Mouse (Mus musculus) left cerebral cortex, adult 2 months (tissue): Measurements from ENCODE around the gene Catsperg1. TPM values are rescaled to one million over a fixed set of nuclear protein-coding genes. Genes with fewer than 3 reads are reported as not detected.
"Not testable (repeated sequence)": the region's sequence is repeated elsewhere in the genome, so short reads cannot be mapped to it uniquely, and the experiment has no call there.

ENCODE experiments used
- DNase-seq, 2 experiments: peaks; one replicate each; pipeline ENCODE4 v3.0.0; 2021 to 2022; ENCODE audit warnings: low spot score in 2 of 2, mixed read lengths in 1 of 2; ENCODE audit errors: extremely low spot score in 1 of 2
- H3K27ac ChIP-seq: fragments of 200-600 bp; 2 replicates; pipeline ENCODE4 v1.8.1; 2022
- H3K4me3 ChIP-seq: fragments of 200-600 bp; 2 replicates; pipeline ENCODE4 v1.8.1; 2022
- CTCF ChIP-seq: fragments of 200-600 bp; IDR thresholded peaks from 2 replicates; pipeline ENCODE4 v1.8.1; 2022; ENCODE audit warnings: antibody characterized with exemption, mild to moderate bottlenecking, moderate library complexity
- intact Hi-C: fragments of 180-260 bp; cut with DNase I; formaldehyde crosslinking; loops from one replicate; pipeline ENCODE4 v1.15.1; 2025
- total RNA-seq, 2 experiments: library from RNA; stranded (reverse); gene quantifications; 2 replicates each; pipeline ENCODE4 v1.2.3; 2021

The Catsperg1 gene
- total RNA-seq, 2 experiments from 2014 or later: 1.3 TPM

DNA sequence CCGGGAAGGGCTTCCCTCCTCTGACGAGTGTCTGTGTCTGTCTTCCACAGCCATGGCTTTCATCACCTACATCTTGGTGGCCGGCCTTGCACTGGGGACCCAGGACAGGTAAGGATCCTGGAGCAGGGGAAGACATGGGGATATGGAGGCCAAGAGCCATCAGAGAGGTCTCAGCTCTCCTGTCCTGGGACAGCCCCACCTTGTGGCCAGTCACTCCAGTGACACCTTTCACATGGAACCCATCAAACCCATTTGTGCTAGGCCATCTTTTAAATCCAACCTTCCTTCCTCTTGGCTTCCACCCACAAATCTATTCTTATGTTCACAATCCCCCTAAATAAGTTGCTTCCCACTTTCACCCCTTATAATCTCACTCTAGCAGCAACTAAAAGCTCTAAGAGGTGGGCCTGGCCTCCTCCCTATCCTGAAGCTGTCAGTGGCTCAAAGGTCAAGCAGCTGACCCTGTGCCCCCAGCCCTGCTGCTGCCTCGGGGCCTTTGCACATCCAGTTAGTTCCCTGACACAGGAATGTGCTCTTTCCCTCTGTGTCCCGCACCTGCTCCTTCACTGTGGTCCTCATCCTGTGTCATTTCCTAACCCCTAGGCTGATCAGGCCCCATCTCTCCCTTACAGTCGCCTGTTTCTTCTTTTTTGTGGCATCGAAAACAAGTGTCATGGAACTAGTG is 31.0 kb upstream of the Catsperg1 start:
- no peak overlapping the region for H3K4me3 ChIP-seq
- TF ChIP-seq CTCF: peak; percentile 53

DNA sequence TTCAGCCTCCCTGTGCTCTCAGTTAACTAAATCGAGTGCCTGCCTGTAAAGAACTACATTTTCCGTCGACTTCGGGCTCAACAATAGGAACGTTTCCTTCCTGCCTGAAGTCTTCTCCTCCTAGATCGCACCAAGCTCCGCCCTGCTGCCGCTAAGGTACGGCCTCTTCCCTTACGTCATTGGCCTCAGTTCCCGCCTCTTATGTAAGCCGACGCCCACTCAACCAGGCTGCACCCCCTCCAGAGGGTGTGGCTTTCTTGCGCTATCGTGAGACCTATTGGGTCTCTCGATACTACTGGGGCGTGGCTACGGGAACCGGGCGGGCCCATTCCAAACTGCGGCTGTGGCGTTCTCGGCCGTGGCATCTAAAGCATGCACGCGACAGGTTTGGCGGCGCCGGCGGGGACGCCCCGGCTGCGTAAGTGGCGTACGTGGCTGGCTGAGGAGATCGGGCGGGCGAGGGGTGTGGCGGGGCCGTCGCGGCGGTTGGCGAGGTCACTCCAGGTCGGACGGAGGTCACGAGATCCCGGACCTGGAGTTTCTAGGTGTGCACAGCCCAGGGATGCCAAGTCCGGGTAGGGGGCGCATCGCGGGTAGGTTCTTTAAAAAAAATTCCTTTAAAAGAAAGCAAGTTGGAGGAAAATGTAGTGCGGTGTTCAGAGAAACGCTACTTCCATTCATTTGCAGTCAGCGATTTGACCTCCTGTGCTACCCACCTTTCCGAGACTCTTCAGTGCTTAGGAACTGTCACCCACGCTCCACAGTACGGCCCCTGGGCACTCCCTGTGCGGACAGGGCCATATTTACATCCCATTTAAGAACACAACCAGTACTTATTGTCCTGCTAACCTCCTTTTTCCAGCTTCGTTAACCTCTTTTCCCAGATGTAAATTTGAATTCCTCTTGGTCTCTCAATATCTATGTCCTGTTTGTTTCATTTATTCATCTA is 24.5 kb upstream of the Catsperg1 start, which contains the start of gene Yif1b:
Gene Yif1b (plus strand): TSS at position 311 of the 949 bp plus-strand sequence.
- intact Hi-C loops: loop anchor here (2.0 kb wide), 1 partner anchor 57 kb away; the partner anchor contains the start of gene Psmd8
- TF ChIP-seq CTCF: no peak; the same call in 1 of the 2 replicates
- Histone ChIP-seq H3K4me3 (peak within 1 kb of the TSS; percentile 75), H3K27ac (peak within 1 kb of the TSS; percentile 85)
- peak; percentile 97 to 98 for DNase-seq

More for the DNA sequence above, 31.0 kb upstream of the Catsperg1 start:
- DNase-seq: no peak
- no peak overlapping the region for H3K27ac ChIP-seq
- intact Hi-C loops: loop anchor here (5.0 kb wide), 1 partner anchor 193 kb away; no protein-coding TSS in a partner anchor

DNA sequence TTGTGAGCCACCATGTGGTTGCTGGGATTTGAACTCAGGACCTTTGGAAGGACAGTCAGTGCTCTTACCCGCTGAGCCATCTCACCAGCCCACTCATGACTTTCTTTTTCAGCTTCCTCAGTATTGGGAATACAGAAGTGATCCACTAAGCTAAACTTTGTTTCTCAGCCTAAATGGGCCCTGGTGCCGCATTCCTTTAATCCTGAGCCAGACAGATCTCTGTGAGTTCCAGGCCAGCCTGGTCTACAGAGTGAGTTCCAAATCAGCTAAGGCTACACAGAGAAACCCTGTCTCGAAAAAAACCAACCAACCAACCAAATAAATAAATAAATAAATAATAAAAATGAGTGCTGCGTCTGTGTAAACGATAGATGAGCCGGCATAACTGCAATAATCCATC is 23.8 kb upstream of the Catsperg1 start:
- Histone ChIP-seq H3K4me3 (peak overlapping the region; percentile 75), H3K27ac (peak overlapping the region; percentile 85)
- intact Hi-C loops, DNase-seq: not testable (repeated sequence)

DNA sequence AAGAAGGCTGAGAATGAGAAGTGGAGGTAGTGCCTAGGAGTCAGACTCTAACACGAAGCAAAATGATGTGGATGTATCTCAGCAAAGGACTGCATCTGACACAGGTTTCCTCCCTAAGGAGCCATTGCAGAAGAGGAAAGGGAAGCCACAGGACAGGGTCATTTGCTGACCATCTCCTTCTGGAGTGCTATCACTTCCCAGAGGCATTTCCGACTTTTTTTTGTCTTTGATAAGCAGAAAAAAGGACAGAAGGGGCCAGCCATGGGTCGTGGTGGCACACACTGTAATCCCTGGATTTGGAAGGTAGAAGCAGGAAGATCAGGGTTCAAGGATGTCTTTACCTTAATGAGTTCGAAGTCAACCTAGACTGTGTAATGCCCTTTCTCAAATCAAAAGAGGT is 22.8 kb upstream of the Catsperg1 start:
- intact Hi-C loops: no loop called here
- no peak overlapping the region for H3K27ac ChIP-seq
- no peak for TF ChIP-seq CTCF

DNA sequence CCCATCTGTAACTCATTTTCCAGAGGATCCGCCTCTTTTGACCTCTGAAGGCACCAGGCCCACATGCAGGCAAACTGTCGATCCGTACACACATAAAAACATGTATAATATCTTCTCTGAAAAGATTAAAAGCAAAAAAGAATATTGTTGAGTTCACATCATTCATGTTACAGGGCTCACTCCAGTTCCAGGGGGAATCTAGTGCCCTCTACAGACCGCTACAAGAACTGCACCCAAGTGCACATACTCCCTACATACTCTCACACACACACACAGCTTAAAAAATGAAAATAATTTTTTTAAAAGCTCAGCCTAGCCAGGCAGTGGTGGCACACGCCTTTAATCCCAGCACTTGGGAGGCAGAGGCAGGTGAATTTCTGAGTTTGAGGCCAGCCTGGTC is 20.8 kb upstream of the Catsperg1 start:
- no peak for DNase-seq
- peak; percentile 37 for TF ChIP-seq CTCF
- intact Hi-C loops: no loop called here
- Histone ChIP-seq H3K4me3 (no peak overlapping the region), H3K27ac (no peak overlapping the region)

More for the DNA sequence above, 22.8 kb upstream of the Catsperg1 start:
- no peak overlapping the region for H3K4me3 ChIP-seq
- no peak for DNase-seq

DNA sequence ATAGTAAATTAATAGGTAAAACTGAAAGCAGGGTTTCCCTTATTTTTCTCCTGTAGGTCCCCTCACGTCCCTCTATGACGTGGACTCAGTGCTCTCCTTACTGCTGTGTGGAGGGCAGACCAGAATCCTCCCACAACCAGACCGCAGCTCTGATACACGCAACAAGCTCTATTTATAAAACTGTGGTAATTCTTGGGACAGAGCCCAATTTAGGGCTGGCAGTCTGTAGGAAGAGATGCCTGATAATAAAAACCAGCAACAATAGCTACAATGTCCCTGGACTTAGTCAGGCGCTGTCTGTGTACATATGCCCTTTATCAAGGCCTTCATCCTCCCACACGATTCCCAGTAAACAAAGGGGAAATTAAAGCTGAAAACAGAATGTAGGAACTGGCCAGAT is 19.9 kb upstream of the Catsperg1 start:
- intact Hi-C loops: no loop called here
- no peak for DNase-seq
- H3K27ac ChIP-seq: no peak overlapping the region
- no peak overlapping the region for H3K4me3 ChIP-seq
- no peak for TF ChIP-seq CTCF

DNA sequence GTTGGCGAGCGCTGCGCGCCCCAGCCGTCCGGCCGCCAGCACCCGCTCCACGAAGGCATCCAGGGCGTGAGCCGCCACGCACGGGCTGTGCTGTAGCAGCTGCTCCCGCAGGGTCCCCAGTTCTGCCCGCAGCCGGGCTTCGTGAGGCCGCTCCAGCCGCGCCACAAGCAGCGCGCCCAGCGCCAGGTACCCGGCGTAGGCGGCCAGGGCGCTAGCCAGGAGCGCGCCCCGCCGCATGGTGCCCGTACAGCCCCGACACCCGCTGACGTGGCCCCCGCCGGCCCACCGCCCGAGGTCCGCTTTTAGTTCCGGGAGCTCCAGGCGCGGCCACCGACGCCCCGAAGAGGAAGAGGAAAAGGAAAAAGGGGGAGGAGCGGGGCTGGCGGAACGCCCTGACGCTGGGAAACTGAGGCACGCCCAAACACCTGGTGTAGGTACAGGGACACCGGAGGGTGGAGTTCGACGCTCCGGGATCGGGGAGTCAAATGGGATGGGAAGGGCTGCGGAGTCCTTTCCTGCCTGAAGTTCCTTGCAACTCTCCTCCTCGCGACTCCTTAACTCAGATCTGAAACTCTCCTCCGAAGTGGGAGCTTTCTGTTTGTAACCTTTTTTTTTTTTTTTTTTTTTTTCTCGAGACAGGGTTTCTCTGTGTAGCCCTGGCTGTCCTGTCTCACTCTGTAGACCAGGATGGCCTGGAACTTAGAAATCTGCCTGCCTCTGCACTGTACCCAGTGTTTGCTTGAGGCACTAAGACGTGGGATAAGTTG is 18.6 kb upstream of the Catsperg1 start, which contains the start of gene Kcnk6:
Gene Kcnk6 (minus strand): TSS at position 269 of the 767 bp plus-strand sequence.
- peak within 1 kb of the TSS; percentile 63 for H3K4me3 ChIP-seq
- peak within 1 kb of the TSS; percentile 59 for H3K27ac ChIP-seq
- TF ChIP-seq CTCF: no peak
- peak in 1 of 2 experiments; percentile 45 for DNase-seq
- intact Hi-C loops: no loop called here

DNA sequence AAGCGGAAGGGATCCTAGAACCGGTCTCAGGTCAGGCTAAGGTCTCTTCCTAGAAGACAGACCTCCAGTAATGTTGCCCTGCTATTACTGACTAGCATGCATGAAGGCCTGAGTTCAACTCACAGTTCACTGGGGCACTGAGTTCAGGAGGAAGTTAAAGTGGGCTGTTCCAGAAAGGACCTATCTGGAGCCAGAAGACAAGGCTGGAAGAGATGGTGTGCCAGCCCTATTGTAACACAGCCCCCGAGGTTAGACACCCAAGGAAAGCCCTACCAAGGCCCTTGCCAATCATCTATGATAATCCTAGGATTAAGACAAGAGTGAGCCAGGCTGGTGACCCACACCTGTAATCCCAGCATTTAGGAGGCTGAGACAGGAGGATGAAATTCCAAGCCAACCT is 17.7 kb upstream of the Catsperg1 start:
- TF ChIP-seq CTCF: no peak
- Histone ChIP-seq H3K27ac (no peak overlapping the region; the same call in 1 of the 2 replicates), H3K4me3 (peak overlapping the region; percentile 63; the same call in 1 of the 2 replicates)
- DNase-seq: no peak
- intact Hi-C loops: no loop called here

DNA sequence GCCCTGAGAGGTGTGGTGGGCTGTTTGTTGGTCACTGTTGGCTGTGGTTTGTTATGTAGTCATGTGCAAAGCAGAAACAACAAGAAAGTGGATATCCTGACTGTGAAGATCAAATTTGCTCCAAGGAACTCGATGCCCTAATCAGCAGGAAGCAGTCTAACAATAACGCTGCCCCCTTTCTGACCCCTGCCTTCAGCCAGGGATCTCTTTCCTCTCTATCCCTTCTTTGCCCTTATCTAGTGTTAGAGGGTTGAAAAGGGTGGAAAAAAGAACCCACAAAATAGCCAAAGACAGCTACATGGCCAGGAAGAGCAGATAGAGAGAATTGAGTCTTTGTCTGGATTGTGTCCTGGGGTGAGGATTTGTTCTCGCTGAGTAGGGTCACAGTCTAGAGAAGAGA is 16.7 kb upstream of the Catsperg1 start:
- no peak overlapping the region for H3K27ac ChIP-seq
- no peak for TF ChIP-seq CTCF
- H3K4me3 ChIP-seq: no peak overlapping the region
- intact Hi-C loops: no loop called here
- DNase-seq: no peak

DNA sequence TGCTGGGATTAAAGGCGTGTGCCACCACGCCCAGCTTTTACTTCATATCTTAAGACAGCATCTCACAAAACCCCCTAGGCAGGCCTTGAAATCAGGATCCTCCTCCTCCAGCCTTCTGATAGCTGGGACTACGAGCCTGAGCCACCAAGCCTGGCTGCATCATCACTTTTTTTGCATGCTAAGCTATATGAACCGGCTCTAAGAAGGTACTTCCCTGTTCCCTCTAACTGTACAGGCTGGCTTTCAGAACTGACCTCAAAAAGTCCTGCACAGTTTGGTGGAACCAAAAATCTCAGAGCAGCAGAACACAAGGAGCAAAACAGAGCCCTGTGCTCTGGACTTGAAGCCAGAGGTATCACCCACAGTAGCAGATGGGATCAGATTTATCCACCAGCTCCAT is 14.4 kb upstream of the Catsperg1 start:
- H3K27ac ChIP-seq: no peak overlapping the region
- intact Hi-C loops: no loop called here
- TF ChIP-seq CTCF: no peak
- no peak for DNase-seq
- no peak overlapping the region for H3K4me3 ChIP-seq

DNA sequence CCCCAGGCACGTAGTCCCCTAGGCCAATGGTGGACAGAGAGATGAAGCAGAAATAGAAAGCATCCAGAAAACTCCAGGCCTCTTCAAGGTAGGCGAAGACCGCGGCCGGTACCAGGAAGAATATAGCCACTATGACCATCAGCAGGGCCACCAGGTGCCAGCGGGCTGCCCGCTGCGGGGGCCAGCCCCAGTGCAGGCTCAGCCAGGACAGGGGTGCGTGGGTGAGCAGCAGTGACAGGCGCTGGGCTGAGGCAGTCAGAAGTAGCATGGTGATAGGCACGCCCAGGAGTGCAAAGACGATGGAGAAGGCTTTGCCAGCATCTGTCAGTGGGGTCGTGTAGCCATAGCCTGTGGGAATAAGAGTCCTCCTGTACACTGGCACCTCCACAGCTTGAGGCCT is 11.7 kb upstream of the Catsperg1 start:
- Histone ChIP-seq H3K4me3 (peak overlapping the region; percentile 28), H3K27ac (0 out of 2 replicates have a peak overlapping the region, but pooled peaks have one; percentile 33)
- no peak for DNase-seq
- no peak for TF ChIP-seq CTCF
- intact Hi-C loops: no loop called here
